Mouse (Mus musculus) CH12.LX (cell line): Measurements from ENCODE around the gene Lmbrd1. TPM values are rescaled to one million over a fixed set of nuclear protein-coding genes. Genes with fewer than 3 reads are reported as not detected.
"Not testable (repeated sequence)": the region's sequence is repeated elsewhere in the genome, so short reads cannot be mapped to it uniquely, and the experiment has no call there.

ENCODE experiments used
- DNase-seq: peaks from one replicate; pipeline ENCODE4 v3.0.0-alpha.2; 2013; ENCODE audit errors: extremely low read depth
- H3K27ac ChIP-seq: 2 replicates; pipeline ENCODE4 v1.5.1; 2012; ENCODE audit warnings: low read depth, mild to moderate bottlenecking, control low read depth, moderate library complexity; ENCODE audit not compliant: insufficient read depth
- H3K27me3 ChIP-seq: replicated peaks from 2 replicates; pipeline ENCODE3; 2012; ENCODE audit warnings: inconsistent platforms
- H3K36me3 ChIP-seq, 2 experiments: replicated peaks in 1 of 2; 2 replicates each; pipeline versions ENCODE3 to v1.6.1; 2012; ENCODE audit warnings: inconsistent platforms in 1 of 2, low read length in 1 of 2, mild to moderate bottlenecking in 1 of 2, mixed read lengths in 1 of 2, moderate library complexity in 1 of 2; ENCODE audit not compliant: control insufficient read depth in 1 of 2, insufficient read depth in 1 of 2
- H3K4me1 ChIP-seq, 2 experiments: 2 replicates each; pipeline ENCODE4 v1.6.1; 2012; ENCODE audit warnings: inconsistent platforms in 1 of 2, moderate library complexity in 1 of 2; ENCODE audit not compliant: insufficient read depth in 2 of 2, control insufficient read depth in 1 of 2
- H3K4me2 ChIP-seq: 2 replicates; pipeline ENCODE4 v1.6.1; 2012; ENCODE audit warnings: low read depth, mild to moderate bottlenecking, control low read depth; ENCODE audit not compliant: poor library complexity, insufficient read depth, severe bottlenecking
- H3K4me3 ChIP-seq, 3 experiments: fragments of 150-350 bp in 1 of 3; sonication (generic) in 1 of 3; replicated peaks in 1 of 3; 2 replicates each; pipeline versions ENCODE3 to v1.5.1; 2011 to 2012; ENCODE audit warnings: low read depth in 2 of 3, low read length in 2 of 3, mild to moderate bottlenecking in 2 of 3, moderate library complexity in 2 of 3, control low read depth in 1 of 3, improper control_type of control experiment in 1 of 3, inconsistent platforms in 1 of 3, mixed read lengths in 1 of 3; ENCODE audit not compliant: poor library complexity in 1 of 3
- H3K79me2 ChIP-seq: replicated peaks from 2 replicates; pipeline ENCODE4 v1.6.1; 2012; ENCODE audit warnings: mild to moderate bottlenecking, moderate library complexity; ENCODE audit not compliant: control insufficient read depth, poor library complexity, insufficient read depth, severe bottlenecking; ENCODE audit errors: extremely low read depth
- H3K9ac ChIP-seq: 2 replicates; pipeline ENCODE4 v1.6.1; 2012; ENCODE audit warnings: low read depth, mild to moderate bottlenecking, control low read depth, moderate library complexity; ENCODE audit not compliant: insufficient read depth
- H3K9me3 ChIP-seq: replicated peaks from 2 replicates; pipeline ENCODE3; 2012; ENCODE audit warnings: low read length, inconsistent platforms, mixed read lengths
- BHLHE40 ChIP-seq: IDR thresholded peaks from 2 replicates; pipeline ENCODE4 v1.6.1; 2011; ENCODE audit warnings: mild to moderate bottlenecking, low read depth, low read length, improper control_type of control experiment
- CHD1 ChIP-seq: IDR thresholded peaks from 2 replicates; pipeline ENCODE4 v1.6.1; 2012; ENCODE audit warnings: low read depth, low read length, improper control_type of control experiment, inconsistent platforms
- EP300 ChIP-seq: IDR thresholded peaks from 2 replicates; pipeline ENCODE4 v1.6.1; 2011; ENCODE audit warnings: low read length, improper control_type of control experiment
- ETS1 ChIP-seq: conservative IDR thresholded peaks from 2 replicates; pipeline ENCODE4 v1.6.1; 2012; ENCODE audit warnings: low read depth, mild to moderate bottlenecking, inconsistent platforms, low read length, improper control_type of control experiment, moderate library complexity
- GABPA ChIP-seq: IDR thresholded peaks from 2 replicates; pipeline ENCODE4 v1.6.1; 2012; ENCODE audit warnings: low read depth, low read length, improper control_type of control experiment, inconsistent platforms; ENCODE audit not compliant: insufficient replicate concordance
- IRF4 ChIP-seq: IDR thresholded peaks from 2 replicates; pipeline ENCODE4 v1.6.1; 2014; ENCODE audit warnings: low read depth, mild to moderate bottlenecking, inconsistent platforms, low read length, improper control_type of control experiment
- JUND ChIP-seq: conservative IDR thresholded peaks from 2 replicates; pipeline ENCODE4 v1.6.1; 2011; ENCODE audit warnings: low read depth, low read length, improper control_type of control experiment
- KAT2A ChIP-seq: IDR thresholded peaks from 2 replicates; pipeline ENCODE4 v1.6.1; 2012; ENCODE audit warnings: low read length, improper control_type of control experiment, inconsistent platforms; ENCODE audit not compliant: insufficient replicate concordance
- MAFK ChIP-seq: IDR thresholded peaks from 2 replicates; pipeline ENCODE4 v1.6.1; 2011; ENCODE audit warnings: low read length, improper control_type of control experiment; ENCODE audit not compliant: insufficient replicate concordance
- MEF2A ChIP-seq: IDR thresholded peaks from 2 replicates; pipeline ENCODE4 v1.6.1; 2014; ENCODE audit warnings: low read depth, mild to moderate bottlenecking, inconsistent platforms, low read length, improper control_type of control experiment, borderline replicate concordance
- MXI1 ChIP-seq: IDR thresholded peaks from 2 replicates; pipeline ENCODE4 v1.6.1; 2011; ENCODE audit warnings: mild to moderate bottlenecking, low read depth, low read length, improper control_type of control experiment
- MYC ChIP-seq: IDR thresholded peaks from 2 replicates; pipeline ENCODE4 v1.6.1; 2011; ENCODE audit warnings: low read depth, mild to moderate bottlenecking, improper control_type of control experiment, low read length
- NELFE ChIP-seq: IDR thresholded peaks from 2 replicates; pipeline ENCODE4 v1.6.1; 2011; ENCODE audit warnings: low read depth, low read length, improper control_type of control experiment
- NRF1 ChIP-seq: IDR thresholded peaks from 2 replicates; pipeline ENCODE4 v1.6.1; 2014; ENCODE audit warnings: low read depth, mild to moderate bottlenecking, inconsistent platforms, low read length, improper control_type of control experiment, moderate library complexity
- PAX5 ChIP-seq: IDR thresholded peaks from 2 replicates; pipeline ENCODE4 v1.6.1; 2012; ENCODE audit warnings: low read length, inconsistent platforms, mixed read lengths
- RCOR1 ChIP-seq: conservative IDR thresholded peaks from 2 replicates; pipeline ENCODE4 v1.6.1; 2012; ENCODE audit warnings: low read depth, mild to moderate bottlenecking, inconsistent platforms, low read length, improper control_type of control experiment
- SIN3A ChIP-seq: IDR thresholded peaks from 2 replicates; pipeline ENCODE4 v1.6.1; 2012; ENCODE audit warnings: low read length, improper control_type of control experiment, inconsistent platforms
- SMC3 ChIP-seq: IDR thresholded peaks from 2 replicates; pipeline ENCODE4 v1.6.1; 2011; ENCODE audit warnings: low read depth, low read length, improper control_type of control experiment
- UBTF ChIP-seq: IDR thresholded peaks from 2 replicates; pipeline ENCODE4 v1.6.1; 2012; ENCODE audit warnings: low read depth, mild to moderate bottlenecking, inconsistent platforms, low read length, improper control_type of control experiment, moderate library complexity
- USF1 ChIP-seq: IDR thresholded peaks from 2 replicates; pipeline ENCODE4 v1.6.1; 2014; ENCODE audit warnings: low read depth, mild to moderate bottlenecking, inconsistent platforms, low read length, improper control_type of control experiment
- ZMIZ1 ChIP-seq: IDR thresholded peaks from 2 replicates; pipeline ENCODE4 v1.6.1; 2012; ENCODE audit warnings: low read depth, mild to moderate bottlenecking, inconsistent platforms, low read length, improper control_type of control experiment
- ZNF384 ChIP-seq: IDR thresholded peaks from 2 replicates; pipeline ENCODE4 v1.6.1; 2012; ENCODE audit warnings: low read depth, low read length, improper control_type of control experiment, inconsistent platforms
- dilution Hi-C: fragments of 300-500 bp; cut with MboI; formaldehyde crosslinking; loops from 2 replicates; pipeline ENCODE4 v1.14.3; 2020; ENCODE audit warnings: low sequenced_read_pairs; ENCODE audit not compliant: extremely low pct_unique_long_range_greater_than_20kb, extremely low pct_ligation_motif_present
- in situ Hi-C: fragments of 300-500 bp; cut with MboI; formaldehyde crosslinking; loops from 3 replicates; pipeline ENCODE4 v1.14.3; 2019; ENCODE audit warnings: low sequenced_read_pairs, low pct_ligation_motif_present, low pct_unique_long_range_greater_than_20kb, mixed read lengths
- polyA plus RNA-seq: library from polyadenylated mRNA; unstranded; fragments of >175 nt; gene quantifications from 2 replicates; pipeline ENCODE4 v1.2.1, GENCODE M21; 2012; ENCODE audit warnings: low read depth; ENCODE audit not compliant: insufficient read length
- total RNA-seq, 2 experiments: library from RNA; depleted of rRNA; stranded (reverse); fragments of 300-350 nt in 1 of 2; fragments of >200 nt in 1 of 2; gene quantifications; 2 replicates each; pipeline ENCODE4 v1.2.3; 2012 to 2014

Lmbrd1 gene
- total and polyA plus RNA-seq, 3 experiments: 8.6 to 21.2 (median 17.3) TPM

GRCm38 (mm10) chr1:24766466-24766865, 88.0 kb downstream of the Lmbrd1 start:
- dilution Hi-C loops (no loop called here), in situ Hi-C loops (no loop called here)
- H3K9me3 ChIP-seq: no peaks in the 10 kb centered on the region
- TF ChIP-seq EP300 (no peak), JUND (no peak), UBTF (no peak), GABPA (no peak), BHLHE40 (no peak), MYC (no peak), MAFK (no peak), KAT2A (no peak), SMC3 (no peak), CHD1 (no peak), ZNF384 (no peak), IRF4 (no peak), SIN3A (no peak), MXI1 (no peak), MEF2A (no peak), USF1 (no peak)
- H3K4me1 ChIP-seq: no peaks in the 10 kb centered on the region
- DNase-seq: no peak
- no peaks in the 10 kb centered on the region for H3K79me2 ChIP-seq
- H3K4me2 ChIP-seq: no peak overlapping the region
- no peak overlapping the region for H3K27ac ChIP-seq
- no peaks in the 10 kb centered on the region for H3K27me3 ChIP-seq
- H3K9ac ChIP-seq: no peak overlapping the region
- peaks cover 6 to 21% of the 10 kb centered on the region in 2 experiments for H3K36me3 ChIP-seq
- H3K4me3 ChIP-seq: no peak overlapping the region

GRCm38 (mm10) chr1:24767197-24767596, 88.8 kb downstream of the Lmbrd1 start:
- H3K79me2 ChIP-seq, H3K4me2 ChIP-seq, H3K9me3 ChIP-seq, H3K4me3 ChIP-seq, DNase-seq, H3K4me1 ChIP-seq, H3K27me3 ChIP-seq, dilution Hi-C loops, in situ Hi-C loops, H3K9ac ChIP-seq, H3K27ac ChIP-seq: not testable (repeated sequence)
- H3K36me3 ChIP-seq: peaks cover 4 to 18% of the 10 kb centered on the region in 2 experiments

- Histone ChIP-seq H3K27me3 (no peaks in the 10 kb centered on the region), H3K4me2 (no peak overlapping the region), H3K36me3 (no peaks in the 10 kb centered on the region), H3K9me3 (no peaks in the 10 kb centered on the region), H3K9ac (no peak overlapping the region), H3K27ac (no peak overlapping the region), H3K4me1 (no peaks in the 10 kb centered on the region), H3K79me2 (no peaks in the 10 kb centered on the region), H3K4me3 (no peak overlapping the region)
- dilution Hi-C loops: no loop called here
- in situ Hi-C loops: no loop called here
- no peak for DNase-seq
- no peak for TF ChIP-seq MYC
- TF ChIP-seq NELFE: no peak
- no peak for TF ChIP-seq NRF1
- TF ChIP-seq ETS1: no peak
- TF ChIP-seq GABPA: no peak
- no peak for TF ChIP-seq RCOR1
- TF ChIP-seq PAX5: no peak
- no peak for TF ChIP-seq ZMIZ1
- TF ChIP-seq MAFK: no peak
These were observed 95.2 kb downstream of the Lmbrd1 start for GRCm38 (mm10) chr1:24773642-24774041.
